Mouse (Mus musculus) left cerebral cortex, adult 8-10 months (tissue): ENCODE measurements at regions not wholly inside any gene's neighbourhood (a gene's known extent, or its start where the extent isn't known, plus 50 kb on each side); places are given as distances from the start of the nearest gene placed in this dataset.

ENCODE experiments used
- DNase-seq, 2 experiments: peaks; one replicate each; pipeline ENCODE4 v3.0.0; 2022; ENCODE audit warnings: low spot score in 2 of 2

GRCm38 (mm10) chr3:57228400-57228799 is 73.4 kb downstream of the Tm4sf1 start:
- DNase-seq, result no peak

GRCm38 (mm10) chr3:57223773-57224172 is 78.0 kb downstream of the Tm4sf1 start:
- DNase-seq, result no peak

GRCm38 (mm10) chr3:57222318-57222914 is 79.4 kb downstream of the Tm4sf1 start:
- DNase-seq, result no peak

- no peak for DNase-seq
Observed at GRCm38 (mm10) chr3:57218431-57218830, 83.4 kb downstream of the Tm4sf1 start.

DNA sequence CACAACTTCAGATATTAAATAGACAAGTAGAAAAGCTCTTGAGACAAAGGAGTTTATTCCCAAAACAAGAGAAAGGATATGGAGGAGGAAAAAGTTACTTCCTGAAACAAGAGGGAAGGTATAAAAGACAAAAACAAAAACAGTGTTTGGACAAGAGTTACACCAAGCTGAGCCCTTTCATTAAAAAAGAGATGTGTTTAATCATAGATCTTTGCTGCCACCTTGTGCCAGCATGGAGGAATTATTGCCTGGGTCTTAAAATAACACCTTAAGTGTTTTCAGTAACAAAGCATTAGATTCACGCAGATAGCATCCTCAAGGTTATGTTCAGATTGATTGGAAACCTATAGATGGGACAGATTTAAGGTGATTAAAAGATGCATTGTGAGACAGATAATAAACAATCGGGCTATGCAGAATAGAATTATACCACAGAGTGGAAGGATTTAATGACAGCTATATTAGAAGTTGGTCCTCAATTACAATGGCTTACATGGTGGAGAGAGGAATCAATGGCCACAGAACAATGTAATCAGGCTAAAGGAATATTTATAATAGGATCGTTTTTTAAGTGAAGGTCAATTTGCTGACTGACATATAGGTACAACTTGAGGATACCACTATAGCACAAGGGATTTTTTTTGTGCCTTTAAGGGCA is 97.6 kb downstream of the Tm4sf1 start:
- peak; percentile 6 to 13 for DNase-seq

- peak in 1 of 2 experiments; percentile 2 for DNase-seq
Observed at GRCm38 (mm10) chr3:57203418-57203817, 98.4 kb downstream of the Tm4sf1 start.

DNA sequence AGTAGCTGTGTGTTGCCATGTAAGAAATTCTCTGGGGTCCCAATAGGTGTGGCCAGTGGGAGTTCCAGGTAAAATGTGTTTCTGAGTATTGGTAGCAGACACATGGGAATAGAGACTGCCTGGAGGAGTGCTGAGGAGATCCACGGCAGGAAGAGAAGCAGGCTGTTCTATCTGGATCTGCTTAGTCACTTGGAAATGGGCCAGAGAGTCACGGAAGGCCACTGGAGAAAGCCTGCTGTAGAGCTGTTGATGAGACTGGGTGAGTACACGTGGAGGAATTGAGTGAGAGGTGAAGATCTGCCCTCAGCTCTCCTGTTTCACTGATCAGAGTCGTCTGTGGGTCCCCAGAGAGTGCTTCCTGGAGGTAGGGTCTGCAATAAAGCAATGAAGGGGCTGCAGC is 120.2 kb downstream of the Tm4sf1 start:
- no peak for DNase-seq

DNA sequence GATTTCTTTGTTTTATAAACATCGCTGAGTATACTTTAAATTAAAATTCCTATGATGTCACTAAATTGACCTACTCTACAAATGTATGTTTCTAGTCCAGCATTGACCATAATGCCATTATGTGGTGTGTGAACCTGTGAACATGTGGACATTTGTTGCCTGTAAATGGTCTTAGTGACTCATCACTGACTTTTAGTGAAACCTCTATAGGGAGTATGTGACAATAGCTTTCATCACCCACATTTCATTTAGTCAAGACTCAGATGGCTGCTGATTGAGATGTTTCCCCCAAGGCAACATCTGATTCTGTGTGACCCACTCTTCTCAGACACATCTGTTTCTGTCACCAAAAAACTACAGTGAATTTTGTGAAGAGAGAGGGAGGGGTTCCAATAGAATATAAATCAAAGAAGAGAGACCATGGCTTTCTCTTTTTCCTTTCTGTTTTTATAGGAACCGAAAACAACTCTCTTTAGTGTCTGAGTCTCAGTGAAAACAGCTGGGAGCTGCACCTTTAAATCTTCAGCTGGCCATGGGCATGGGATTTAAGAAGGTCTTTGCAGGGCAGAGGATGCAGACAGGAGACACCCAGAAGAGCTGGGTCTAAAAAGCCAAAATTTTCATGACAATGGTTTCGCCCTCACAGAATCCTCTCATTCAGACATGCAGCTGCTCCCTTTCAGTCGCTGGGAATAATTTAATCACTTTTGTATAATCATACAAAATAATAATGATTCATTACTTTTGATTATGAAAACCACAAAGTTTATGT is 148.4 kb downstream of the Tm4sf1 start:
- DNase-seq, result no peak

DNA sequence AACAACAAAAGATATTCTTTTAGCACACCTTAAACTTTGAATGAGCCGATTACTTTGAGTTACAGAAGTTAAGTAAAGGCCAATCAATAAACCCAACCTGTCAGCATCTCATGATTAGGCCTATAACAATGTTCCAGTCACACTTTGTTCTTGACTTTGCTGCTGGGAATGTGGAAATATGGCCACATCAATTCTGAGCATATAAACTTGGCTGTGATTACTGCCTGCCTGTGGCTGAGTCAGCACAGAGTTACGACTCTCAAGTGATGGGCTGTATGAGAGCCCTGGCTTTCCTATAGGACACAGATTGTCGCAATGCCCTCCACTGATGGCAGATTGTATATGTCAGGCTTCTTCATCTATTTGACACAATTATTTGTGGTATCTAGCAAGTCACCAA is 152.6 kb downstream of the Tm4sf1 start:
- no peak for DNase-seq

DNA sequence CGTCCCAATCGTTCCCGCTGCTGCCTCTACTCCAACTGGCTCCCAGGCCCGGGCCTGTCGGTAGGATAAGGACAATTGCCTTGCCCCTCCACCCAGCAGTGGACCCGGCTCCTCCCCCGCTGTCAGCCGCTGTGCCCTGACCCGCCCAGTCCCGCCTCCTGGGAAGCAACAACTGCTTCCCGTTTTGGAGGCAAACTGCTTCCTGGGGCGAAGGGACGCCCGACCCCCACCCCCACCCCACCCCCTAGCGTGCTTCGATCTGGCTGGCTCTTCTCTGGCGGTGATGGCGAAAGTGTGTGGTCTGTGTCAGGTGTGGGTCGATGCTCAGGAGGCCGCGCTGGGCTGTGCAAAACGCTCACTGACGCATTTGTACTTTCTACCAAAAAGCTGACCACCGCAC is 164.9 kb downstream of the Tm4sf1 start:
- no peak for DNase-seq

DNA sequence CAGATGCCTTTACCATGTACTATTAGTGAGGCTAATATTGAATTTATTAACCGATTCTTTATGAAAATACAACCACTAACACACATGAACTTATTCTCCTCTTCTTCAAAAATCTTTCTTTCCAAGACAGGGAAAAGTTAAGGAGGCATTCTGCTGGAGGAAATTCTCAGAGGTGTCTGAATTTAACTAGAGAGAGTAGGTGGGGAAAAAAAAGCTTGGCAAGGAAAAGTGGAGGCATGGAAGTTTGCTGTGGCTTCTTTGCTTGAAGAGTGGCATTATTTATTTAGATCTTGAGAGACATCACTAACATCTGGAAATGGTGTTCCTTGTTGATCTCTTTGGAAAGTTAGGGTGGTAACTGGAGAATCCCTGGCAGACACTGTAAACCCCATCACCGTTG is 173.2 kb downstream of the Tm4sf1 start:
- DNase-seq, result no peak

DNA sequence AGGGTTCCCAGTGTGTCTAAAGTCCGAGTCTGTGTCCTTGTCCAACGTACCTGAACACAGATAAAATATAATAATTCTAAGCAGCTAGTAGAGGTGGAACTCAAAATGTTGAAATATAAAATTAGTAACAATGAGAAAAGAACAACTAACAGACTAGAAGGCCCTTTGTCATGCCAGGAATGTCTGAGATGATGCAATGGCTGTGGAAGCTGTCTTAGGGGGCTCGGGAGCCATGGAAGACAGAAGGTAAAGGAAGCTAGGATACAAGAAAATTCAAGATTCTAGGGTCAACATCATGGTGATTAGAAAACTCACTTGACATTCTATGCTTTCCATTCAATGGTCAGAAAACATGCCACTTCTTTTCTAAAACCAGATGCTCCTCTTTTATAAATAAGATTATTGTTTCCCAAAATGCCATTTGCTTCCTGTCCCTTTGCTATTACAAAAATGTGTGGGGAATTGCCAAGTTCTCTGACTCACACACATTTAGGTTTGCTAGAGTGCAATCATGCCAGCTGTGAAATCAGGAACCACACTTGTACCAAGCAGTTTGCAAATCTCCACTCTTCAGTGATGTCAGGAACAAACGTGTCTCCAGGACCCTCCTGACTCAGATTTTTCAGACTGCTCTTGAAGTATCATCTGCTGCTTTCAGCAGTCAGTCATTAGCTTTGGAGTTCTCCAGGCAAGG is 175.8 kb downstream of the Tm4sf1 start:
- DNase-seq, result peak in 1 of 2 experiments; percentile 9

DNA sequence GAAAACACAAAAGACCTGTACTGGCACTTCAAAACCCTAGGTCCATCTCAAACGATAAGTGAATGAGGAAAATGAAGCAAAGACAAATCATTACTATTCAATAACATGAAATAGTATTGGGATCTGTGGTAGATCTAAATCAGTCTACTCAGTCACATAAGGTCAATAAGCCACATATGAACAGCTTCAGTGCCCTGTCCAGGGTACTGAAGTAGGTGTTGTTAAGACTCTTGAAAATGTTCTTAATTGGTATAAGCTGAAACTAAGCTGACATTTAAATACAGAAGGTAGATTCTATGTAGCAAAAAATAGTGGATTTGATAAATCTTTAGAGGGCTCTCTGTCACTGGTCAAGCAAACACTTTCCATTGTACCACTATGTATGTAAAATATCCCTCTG is 183.8 kb downstream of the Tm4sf1 start:
- DNase-seq, result no peak

DNA sequence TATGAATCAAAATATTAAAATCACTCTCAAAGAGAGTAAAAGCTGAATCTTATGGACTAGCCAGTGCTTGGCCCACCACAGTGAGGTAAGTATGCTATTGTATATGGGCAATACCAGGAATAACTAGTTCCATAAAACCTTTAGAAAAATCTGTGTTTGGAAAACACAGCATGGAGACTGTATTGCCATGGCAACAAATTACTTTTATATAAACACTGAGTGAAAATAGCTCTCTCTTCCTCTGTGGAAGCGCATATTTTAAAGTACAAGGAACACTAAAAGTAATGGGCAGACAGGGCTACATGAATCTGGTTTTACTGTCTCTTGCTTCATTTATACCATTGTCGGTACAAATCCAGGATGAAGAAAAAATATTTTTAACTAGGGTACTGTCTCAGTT is 199.5 kb downstream of the Tm4sf1 start:
- DNase-seq, result no peak

DNA sequence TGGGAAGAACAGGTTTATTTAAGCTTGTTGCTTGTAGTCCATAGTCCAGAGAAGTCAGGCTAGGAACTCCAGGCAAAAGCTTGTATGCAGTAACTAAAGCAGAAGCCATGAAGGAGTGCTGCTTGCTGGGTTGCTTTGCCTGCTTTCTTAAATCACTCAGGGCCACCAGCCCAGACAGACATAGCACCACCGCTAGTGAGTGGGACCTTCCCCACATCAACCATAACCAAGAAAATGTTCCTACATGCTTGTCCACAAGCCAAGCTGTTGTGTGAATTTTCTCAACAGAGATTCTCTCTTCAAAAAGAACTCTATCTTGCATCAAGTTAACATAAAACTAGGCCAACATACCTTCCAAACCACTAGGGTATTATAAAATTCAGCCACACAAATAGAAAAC is 201.3 kb downstream of the Tm4sf1 start:
- DNase-seq, result no peak

DNA sequence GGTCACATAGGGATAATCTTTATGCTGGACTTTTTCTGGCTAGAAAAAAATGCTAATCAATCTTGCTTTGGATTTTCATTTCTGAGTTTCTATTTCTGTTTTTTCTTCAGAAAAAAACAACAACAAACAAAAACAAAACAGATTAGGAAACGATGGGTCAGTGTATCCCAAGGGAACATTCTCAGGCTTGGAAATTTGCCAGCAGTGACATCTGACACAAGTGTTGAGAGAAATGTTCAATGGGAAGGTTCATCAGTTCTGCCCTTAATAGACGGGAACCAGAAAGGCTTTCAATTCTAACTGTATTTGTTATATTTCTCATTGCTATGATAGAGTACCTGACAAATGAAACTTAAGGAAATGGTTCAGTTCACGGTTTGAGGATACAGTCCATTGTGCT is 206.9 kb downstream of the Tm4sf1 start:
- no peak for DNase-seq

DNA sequence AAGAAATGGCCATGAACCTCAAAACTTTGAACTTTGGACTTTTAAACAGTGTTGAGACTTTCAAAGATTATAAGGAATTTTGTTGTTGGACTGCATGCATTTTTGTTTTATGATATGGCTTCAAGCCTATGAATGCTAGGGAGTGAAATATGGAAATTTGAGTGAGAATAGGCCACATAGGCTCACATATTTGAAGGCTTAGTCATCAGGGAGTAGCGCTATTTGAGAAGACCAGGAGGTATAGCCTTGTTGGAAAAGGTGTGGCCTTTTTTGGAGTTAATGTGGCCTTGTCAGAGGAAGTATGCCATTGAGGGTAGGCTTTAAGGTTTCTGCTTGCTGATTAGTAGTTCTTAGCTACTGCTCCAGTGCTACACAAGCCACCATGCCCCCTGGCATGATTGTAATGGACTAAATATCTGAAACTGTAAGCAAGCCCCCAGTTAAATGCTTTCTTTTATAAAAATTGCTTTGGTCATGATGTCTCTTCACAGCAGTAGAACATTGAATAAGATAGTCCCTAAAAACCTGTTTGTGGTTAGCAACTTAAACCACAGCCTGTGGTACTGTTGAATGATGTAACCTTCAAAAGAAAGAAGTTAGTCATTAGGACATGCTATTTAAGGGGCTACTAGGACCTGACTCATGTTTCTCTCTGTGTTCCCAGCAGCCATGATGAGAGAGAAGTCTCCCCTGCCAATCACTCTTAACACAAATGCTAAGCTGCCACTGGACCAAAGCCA is 208.4 kb downstream of the Tm4sf1 start:
- no peak for DNase-seq

- peak in 1 of 2 experiments; percentile 6 for DNase-seq
Observed at GRCm38 (mm10) chr3:57074516-57074915, 227.3 kb downstream of the Tm4sf1 start.

DNA sequence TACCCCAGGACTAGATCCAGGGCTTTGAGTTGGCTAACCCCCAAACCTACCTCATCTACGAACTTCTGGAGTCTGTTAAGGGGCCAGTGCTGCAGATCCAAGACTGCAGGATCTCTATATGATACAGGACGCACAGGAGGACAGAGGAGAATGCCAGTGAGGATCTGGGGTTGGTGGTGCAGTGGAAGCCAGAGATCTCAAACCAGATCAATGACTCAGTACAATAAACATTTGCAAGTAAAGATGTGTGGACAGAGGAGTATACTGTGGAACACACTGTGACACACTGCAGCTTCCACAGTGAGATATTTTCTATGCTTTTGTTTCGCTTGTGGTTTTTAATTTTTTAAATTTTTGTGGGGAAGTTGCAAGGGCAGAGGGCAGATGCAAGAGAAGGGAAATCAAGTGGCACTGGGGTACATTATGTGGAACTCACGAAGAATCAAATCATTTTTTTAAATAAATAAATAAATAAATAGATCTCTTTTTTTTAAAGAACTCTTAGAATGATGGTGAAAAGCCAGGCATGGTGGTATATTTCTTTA is 227.8 kb downstream of the Tm4sf1 start:
- no peak for DNase-seq

- no peak for DNase-seq
Observed at GRCm38 (mm10) chr3:57033021-57033420, 268.8 kb downstream of the Tm4sf1 start.

DNA sequence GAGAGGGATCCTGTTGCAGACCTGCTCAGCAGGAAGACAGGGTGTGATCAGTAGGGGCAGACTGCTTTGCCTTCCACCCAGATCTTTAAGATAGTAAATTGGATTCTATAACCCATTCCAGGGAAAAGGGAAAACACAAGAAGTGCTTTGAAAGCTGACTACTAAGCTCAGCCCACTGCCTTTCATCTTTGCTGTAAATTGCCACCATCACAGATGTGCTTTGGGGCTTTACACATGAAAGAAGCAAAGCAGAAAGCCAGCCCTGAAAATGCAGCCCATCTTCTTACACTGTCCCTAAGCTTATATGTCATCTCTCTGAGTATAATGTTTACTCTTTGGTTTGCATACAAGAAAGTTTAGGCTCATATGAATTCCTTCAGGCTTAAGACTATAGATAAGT is 283.6 kb downstream of the Tm4sf1 start:
- no peak for DNase-seq
